Mouse (Mus musculus) bone marrow, adult 2 months (tissue): ENCODE measurements around the gene Hbp1.

ENCODE experiments used
- CTCF ChIP-seq: fragments of 200-500 bp; IDR thresholded peaks from 2 replicates; pipeline ENCODE4 v1.5.1; 2011; ENCODE audit warnings: low read length, control low read depth; ENCODE audit not compliant: control insufficient read depth, insufficient read depth
- POLR2A ChIP-seq: fragments of 200-500 bp; IDR thresholded peaks from 2 replicates; pipeline ENCODE4 v1.6.1; 2011; ENCODE audit warnings: low read depth, mild to moderate bottlenecking, control low read depth, low read length, borderline replicate concordance; ENCODE audit not compliant: control insufficient read depth

GRCm38 (mm10) chr12:31912966-31913551, 37.3 kb downstream of the Hbp1 start:
- TF ChIP-seq POLR2A (no peak), CTCF (no peak)
